Mouse (Mus musculus): Measurements from ENCODE around the gene Klk1b8. TPM values are rescaled to one million over a fixed set of nuclear protein-coding genes. Genes with fewer than 3 reads are reported as not detected.

The Klk1b8 gene
- not detected in 2 replicates for polyA plus RNA-seq (2015; fragmentation: Nextera tagmentation; extraction: Ambion mirVana)

DNA sequence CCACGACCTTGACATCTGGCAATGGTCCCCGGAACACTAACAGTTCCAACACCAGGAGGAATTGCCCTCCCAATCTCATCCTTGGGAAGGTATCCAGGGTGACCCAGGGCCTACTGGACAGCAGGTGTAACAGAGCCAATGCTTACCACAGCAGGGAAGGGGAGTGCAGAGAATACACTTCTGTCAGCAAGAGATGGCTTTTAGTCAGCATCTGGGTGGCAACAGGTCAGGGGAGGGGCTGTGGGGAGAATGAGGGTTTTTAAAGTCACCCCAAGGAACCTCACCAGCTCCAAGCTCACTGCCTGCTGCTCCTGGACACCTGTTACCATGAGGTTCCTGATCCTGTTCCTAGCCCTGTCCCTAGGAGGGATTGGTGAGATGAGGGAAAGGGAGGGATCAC is at the start of gene Klk1b8:
Gene Klk1b8 (plus strand): TSS at position 301 of the 400 bp plus-strand sequence.
- Histone ChIP-seq H3K4me1 (no peaks in the 10 kb centered on the region), H3K9me3 (replicated peaks) (no peaks in the 10 kb centered on the region), H3K36me3 (no peaks in the 10 kb centered on the region), H3K9ac (replicated peaks) (no peak within 1 kb of the TSS), H3K4me2 (no peak within 1 kb of the TSS), H3K27ac (replicated peaks) (no peak within 1 kb of the TSS), H3K4me3 (replicated peaks) (no peak within 1 kb of the TSS), H3K27me3 (replicated peaks) (no peaks in the 10 kb centered on the region)
- no peak for ATAC-seq (ENCODE audit: low FRiP score)
- WGBS = 82% methylated on average over 2 of the region's 2 CpGs

DNA sequence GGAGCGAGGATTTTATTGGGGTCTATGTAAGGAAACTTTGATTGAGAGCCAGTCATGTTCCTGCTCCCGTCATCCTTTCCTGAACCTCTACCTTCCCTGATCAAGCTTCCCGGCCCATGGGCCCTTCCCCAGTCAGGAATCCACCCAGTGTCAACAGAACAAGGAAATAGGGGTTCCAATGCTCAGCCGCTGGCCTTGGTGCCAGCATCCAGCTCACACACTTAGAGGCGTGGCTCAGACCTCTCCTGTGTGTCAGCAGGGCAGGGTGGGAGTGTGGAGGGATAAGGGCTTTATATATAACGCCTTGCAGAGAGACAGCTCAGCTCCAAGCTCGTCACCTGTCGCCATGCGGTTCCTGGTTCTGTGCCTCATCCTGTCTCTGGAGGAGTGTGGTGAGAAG is 35.6 kb upstream of the Klk1b8 start:
- no peak overlapping the region for H3K4me2 ChIP-seq
- no peaks in the 10 kb centered on the region for H3K9me3 ChIP-seq (replicated peaks)
- WGBS = 79% methylated on average over 9 of the region's 9 CpGs
- H3K27me3 ChIP-seq (replicated peaks) = no peaks in the 10 kb centered on the region
- no peaks in the 10 kb centered on the region for H3K4me1 ChIP-seq
- H3K4me3 ChIP-seq (replicated peaks) = no peak overlapping the region
- H3K27ac ChIP-seq (replicated peaks) = no peak overlapping the region
- ATAC-seq (ENCODE audit: low FRiP score) = no peak
- H3K36me3 ChIP-seq = no peaks in the 10 kb centered on the region
- H3K9ac ChIP-seq (replicated peaks) = no peak overlapping the region

DNA sequence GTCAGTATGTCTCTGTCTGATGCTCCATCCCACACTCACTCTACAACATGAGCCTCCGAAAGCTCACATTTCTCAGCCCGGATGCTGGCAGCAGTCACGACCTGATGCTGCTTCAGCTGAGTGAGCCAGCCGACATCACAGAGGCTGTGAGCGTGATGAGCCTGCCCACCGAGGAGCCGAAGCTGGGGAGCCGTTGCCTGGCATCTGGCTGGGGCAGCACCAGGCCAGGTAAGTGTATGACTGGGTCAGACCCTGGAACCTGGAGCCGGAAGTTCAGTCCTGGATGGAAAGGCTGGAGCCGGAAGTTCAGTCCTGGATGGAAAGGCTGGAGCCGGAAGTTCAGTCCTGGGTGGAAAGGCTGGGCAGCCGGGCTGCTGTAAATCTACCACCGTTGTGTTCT is 32.0 kb upstream of the Klk1b8 start:
- no peak overlapping the region for H3K9ac ChIP-seq (replicated peaks)
- no peak overlapping the region for H3K4me2 ChIP-seq
- no peaks in the 10 kb centered on the region for H3K9me3 ChIP-seq (replicated peaks)
- H3K27ac ChIP-seq (replicated peaks) = no peak overlapping the region
- WGBS = 89% methylated on average over 13 of the region's 13 CpGs
- H3K27me3 ChIP-seq (replicated peaks) = no peaks in the 10 kb centered on the region
- H3K4me1 ChIP-seq = no peaks in the 10 kb centered on the region
- H3K36me3 ChIP-seq = no peaks in the 10 kb centered on the region
- no peak overlapping the region for H3K4me3 ChIP-seq (replicated peaks)
- ATAC-seq (ENCODE audit: low FRiP score) = no peak

DNA sequence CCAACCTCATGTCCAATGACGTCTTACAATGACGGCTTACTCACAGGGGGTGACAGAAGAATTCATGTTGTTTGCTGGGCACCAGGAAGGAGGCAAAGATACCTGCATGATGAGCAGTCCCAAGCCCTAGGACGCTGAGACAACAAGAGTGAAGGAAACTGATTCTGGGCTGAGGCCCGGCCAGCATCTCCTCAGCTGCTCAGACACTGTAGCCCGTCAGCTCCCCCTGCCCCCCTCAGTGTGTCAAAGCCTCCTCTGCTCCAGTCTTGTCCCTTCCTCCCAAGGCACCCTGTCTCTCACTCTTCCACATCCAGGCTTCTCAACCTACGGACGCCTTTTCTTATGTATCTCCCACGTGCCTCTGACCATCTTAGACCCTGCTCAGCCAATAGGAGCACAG is 31.6 kb upstream of the Klk1b8 start:
- H3K4me3 ChIP-seq (replicated peaks) = no peak overlapping the region
- H3K36me3 ChIP-seq = no peaks in the 10 kb centered on the region
- H3K9me3 ChIP-seq (replicated peaks) = no peaks in the 10 kb centered on the region
- no peak for ATAC-seq (ENCODE audit: low FRiP score)
- H3K27ac ChIP-seq (replicated peaks) = no peak overlapping the region
- H3K4me1 ChIP-seq = no peaks in the 10 kb centered on the region
- no peak overlapping the region for H3K9ac ChIP-seq (replicated peaks)
- no peaks in the 10 kb centered on the region for H3K27me3 ChIP-seq (replicated peaks)
- WGBS = 81% methylated on average over 8 of the region's 8 CpGs
- H3K4me2 ChIP-seq = no peak overlapping the region

DNA sequence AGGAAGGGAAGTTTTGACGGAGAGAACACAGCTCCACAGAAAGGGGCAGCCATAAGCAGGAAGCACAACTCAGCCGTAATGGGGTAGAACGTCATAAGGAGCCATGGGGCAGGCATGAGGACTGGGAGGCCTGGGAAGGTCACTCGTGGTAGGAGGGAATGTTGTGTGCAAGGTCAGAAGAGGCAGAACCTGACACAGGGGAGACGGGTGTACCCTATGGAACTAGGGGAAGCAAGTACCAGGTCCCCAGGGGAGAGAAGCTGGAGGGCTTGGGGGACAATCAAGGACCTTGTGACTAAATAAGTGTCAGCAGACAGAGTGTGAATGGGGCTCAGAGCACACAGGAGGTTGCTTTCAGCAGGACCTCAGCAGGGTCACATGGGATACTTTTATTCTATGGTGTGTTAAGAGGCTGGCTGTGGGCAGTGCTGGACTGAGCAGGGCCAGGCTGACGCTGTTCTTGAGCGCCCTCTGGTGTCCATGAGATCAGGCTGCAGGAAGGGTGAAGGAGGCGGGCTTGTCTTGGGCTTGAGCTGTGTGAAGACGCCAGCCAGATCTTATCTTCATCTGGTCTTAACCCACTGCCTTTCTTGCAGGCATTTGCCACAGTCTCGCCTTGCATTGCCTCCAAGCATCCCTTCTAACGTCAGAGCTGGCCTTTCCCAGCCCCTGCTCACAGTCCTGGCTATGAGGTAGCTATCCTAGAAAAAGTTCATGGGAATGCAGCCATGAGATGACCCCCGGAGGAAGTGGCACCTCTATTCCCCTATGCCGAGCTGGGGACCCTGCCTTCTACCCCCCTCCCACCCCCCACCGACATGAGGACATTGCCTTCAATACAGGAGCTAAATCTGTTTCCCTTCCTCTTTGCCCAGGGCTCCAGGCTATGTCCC is 30.7 kb upstream of the Klk1b8 start:
- no peak overlapping the region for H3K4me3 ChIP-seq (replicated peaks)
- H3K27ac ChIP-seq (replicated peaks) = no peak overlapping the region
- H3K9me3 ChIP-seq (replicated peaks) = no peaks in the 10 kb centered on the region
- H3K4me1 ChIP-seq = no peaks in the 10 kb centered on the region
- 34% methylated on average over 14 of the region's 14 CpGs for WGBS
- ATAC-seq (ENCODE audit: low FRiP score) = peak; percentile 92
- no peak overlapping the region for H3K4me2 ChIP-seq
- no peak overlapping the region for H3K9ac ChIP-seq (replicated peaks)
- H3K36me3 ChIP-seq = no peaks in the 10 kb centered on the region
- H3K27me3 ChIP-seq (replicated peaks) = no peaks in the 10 kb centered on the region

DNA sequence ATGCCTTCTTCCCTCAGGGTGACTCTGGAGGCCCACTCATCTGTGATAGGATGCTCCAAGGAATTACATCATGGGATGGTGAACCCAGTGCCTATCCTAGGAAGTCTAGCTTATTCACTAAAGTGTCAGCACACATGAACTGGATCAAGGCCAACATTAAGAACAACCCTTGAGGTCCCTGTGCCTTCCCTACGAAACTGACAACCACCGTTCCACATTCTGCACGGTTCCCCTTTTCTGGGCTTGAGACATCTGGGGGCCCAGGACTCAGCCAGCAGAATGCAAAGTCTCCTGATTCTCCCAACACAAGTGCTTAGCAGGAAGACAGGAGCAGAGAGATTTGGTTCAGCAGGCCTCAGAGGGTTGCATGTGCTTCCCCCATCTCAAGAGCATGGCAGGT is 29.9 kb upstream of the Klk1b8 start:
- 92% methylated on average over 3 of the region's 3 CpGs for WGBS
- Histone ChIP-seq H3K4me1 (no peaks in the 10 kb centered on the region), H3K36me3 (no peaks in the 10 kb centered on the region), H3K4me3 (replicated peaks) (no peak overlapping the region), H3K9me3 (replicated peaks) (no peaks in the 10 kb centered on the region), H3K27me3 (replicated peaks) (no peaks in the 10 kb centered on the region), H3K27ac (replicated peaks) (no peak overlapping the region), H3K9ac (replicated peaks) (no peak overlapping the region), H3K4me2 (no peak overlapping the region)
- ATAC-seq (ENCODE audit: low FRiP score) = no peak

DNA sequence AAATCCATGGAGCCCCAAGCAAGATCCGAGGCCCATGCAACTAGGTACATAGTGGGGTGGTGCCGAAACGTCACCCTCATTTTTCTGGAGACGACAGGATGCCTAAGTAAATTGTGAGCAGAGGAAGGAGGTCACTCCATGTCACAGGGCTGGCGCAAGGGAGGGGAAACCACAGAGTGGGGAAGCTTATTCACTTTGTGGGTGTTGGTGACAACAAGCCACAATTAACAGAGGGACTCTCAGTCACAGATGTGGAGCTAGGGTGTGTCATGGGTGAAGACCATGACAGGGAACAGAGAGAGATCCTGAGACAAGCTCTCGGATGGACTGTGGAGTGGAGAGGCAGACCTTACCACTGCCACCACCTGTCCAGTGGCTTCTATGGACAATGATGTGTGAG is 29.4 kb upstream of the Klk1b8 start:
- 86% methylated on average over 6 of the region's 6 CpGs for WGBS
- Histone ChIP-seq H3K4me3 (replicated peaks) (no peak overlapping the region), H3K36me3 (no peaks in the 10 kb centered on the region), H3K4me2 (no peak overlapping the region), H3K4me1 (no peaks in the 10 kb centered on the region), H3K9ac (replicated peaks) (no peak overlapping the region), H3K9me3 (replicated peaks) (no peaks in the 10 kb centered on the region), H3K27ac (replicated peaks) (no peak overlapping the region), H3K27me3 (replicated peaks) (no peaks in the 10 kb centered on the region)
- no peak for ATAC-seq (ENCODE audit: low FRiP score)

DNA sequence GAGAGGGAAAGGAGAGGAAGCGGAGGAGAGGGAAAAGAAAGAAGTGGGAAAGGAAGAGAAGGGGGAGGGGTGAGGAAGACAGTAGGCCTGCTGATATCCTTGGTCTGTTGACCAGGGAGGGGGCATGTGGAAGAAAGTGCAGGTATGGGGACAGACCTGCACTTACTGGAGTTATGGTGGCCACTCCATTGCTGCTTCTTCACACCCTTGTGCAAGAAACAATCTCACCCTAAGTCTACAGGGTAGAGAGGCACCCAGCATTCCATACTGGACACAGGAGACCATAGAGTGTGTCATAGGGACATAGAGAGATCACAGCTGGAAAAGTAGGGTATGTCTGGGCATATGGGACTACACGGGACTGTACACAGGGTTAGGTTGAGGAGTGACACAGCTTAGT is 28.5 kb upstream of the Klk1b8 start:
- Histone ChIP-seq H3K9me3 (replicated peaks) (no peaks in the 10 kb centered on the region), H3K4me1 (no peaks in the 10 kb centered on the region), H3K36me3 (no peaks in the 10 kb centered on the region), H3K4me2 (no peak overlapping the region), H3K27me3 (replicated peaks) (no peaks in the 10 kb centered on the region), H3K9ac (replicated peaks) (no peak overlapping the region), H3K27ac (replicated peaks) (no peak overlapping the region), H3K4me3 (replicated peaks) (no peak overlapping the region)
- no peak for ATAC-seq (ENCODE audit: low FRiP score)
- 82% methylated on average over 2 of the region's 2 CpGs for WGBS

DNA sequence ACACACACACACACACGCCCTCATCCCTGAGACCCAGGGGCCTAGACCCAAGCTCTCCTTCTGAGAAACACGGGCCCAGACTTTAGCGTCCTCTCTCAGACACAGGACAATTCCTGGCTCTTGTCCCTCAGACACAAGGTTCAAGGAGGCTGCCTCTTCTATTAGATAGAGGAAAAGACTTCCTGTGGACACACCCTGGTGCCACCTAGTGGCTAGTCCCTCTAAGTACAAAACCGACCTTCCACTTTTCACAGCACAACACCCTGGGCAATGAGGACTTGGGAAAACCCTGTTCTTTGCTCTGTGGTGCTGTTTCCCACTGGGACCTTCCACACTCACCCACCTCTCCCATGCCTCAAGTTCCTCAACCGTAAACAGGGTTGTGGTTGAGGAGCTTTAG is 24.5 kb upstream of the Klk1b8 start:
- no peak overlapping the region for H3K27ac ChIP-seq (replicated peaks)
- H3K9ac ChIP-seq (replicated peaks) = no peak overlapping the region
- no peaks in the 10 kb centered on the region for H3K4me1 ChIP-seq
- no peak for ATAC-seq (ENCODE audit: low FRiP score)
- H3K4me3 ChIP-seq (replicated peaks) = no peak overlapping the region
- H3K9me3 ChIP-seq (replicated peaks) = no peaks in the 10 kb centered on the region
- no peak overlapping the region for H3K4me2 ChIP-seq
- WGBS = 63% methylated on average over 5 of the region's 5 CpGs
- H3K36me3 ChIP-seq = no peaks in the 10 kb centered on the region
- no peaks in the 10 kb centered on the region for H3K27me3 ChIP-seq (replicated peaks)

DNA sequence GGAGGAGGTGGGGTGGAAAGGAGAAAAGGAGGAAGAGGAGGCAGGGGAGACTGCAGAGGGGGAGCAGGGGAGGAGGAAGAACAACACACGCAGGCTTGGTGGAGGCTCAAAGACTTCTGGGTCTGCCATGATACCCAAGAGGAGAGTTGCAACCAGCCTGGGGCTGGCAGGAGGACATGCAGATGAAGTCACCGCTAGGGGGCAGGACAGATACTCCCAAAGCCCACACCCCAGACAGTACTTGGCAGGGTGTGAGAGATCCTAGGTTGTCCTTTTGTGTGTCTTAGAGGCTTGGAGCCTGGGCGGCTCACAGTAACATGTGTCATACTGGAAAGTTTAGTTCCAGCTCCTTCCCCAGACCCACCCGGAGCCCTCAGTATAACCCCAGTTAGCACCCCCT is 21.9 kb upstream of the Klk1b8 start:
- Histone ChIP-seq H3K4me3 (replicated peaks) (no peak overlapping the region), H3K9me3 (replicated peaks) (no peaks in the 10 kb centered on the region), H3K27ac (replicated peaks) (no peak overlapping the region), H3K27me3 (replicated peaks) (no peaks in the 10 kb centered on the region), H3K4me1 (no peaks in the 10 kb centered on the region), H3K9ac (replicated peaks) (no peak overlapping the region), H3K4me2 (no peak overlapping the region), H3K36me3 (no peaks in the 10 kb centered on the region)
- 56% methylated on average over 4 of the region's 4 CpGs for WGBS
- no peak for ATAC-seq (ENCODE audit: low FRiP score)

DNA sequence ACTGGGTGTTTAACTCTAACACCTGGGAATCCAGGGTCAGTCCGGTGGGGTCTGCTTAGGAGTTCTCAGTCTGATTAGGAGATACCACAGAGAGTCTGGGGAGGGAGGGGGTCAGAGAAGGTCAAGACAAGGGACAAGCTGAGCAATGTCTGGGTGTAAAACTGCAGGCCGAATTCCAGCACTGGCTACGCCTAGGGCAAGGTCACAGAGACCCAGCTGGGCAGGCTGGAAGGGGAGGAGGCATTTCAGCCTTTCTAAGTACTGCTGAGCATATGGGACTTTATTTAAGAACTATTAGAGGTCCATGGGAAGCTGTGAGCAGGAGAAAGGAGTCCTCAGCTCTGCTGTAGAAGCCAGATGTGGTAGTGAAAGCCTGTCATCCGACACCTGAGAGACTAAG is 18.1 kb upstream of the Klk1b8 start:
- H3K9me3 ChIP-seq (replicated peaks) = no peaks in the 10 kb centered on the region
- ATAC-seq (ENCODE audit: low FRiP score) = no peak

DNA sequence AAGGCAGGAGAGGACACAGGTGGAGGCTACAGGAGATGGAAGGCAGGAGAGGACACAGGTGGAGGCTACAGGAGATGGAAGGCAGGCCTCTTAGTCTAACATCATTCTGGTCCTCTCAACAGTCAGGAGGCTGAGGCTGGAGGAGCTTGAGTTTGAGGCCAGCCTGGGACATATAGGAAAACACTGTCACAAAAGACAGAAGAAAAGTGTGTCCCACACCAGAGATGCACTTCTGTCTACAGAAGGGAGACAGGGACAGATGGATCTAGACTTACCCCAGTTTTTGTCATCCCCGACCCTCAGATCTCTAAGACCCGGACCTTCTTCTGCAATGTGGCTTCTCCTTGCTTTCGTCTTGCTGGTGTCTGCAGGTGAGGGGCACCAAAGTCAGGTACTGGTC is 17.0 kb upstream of the Klk1b8 start, which contains the start of gene Klk15:
Gene Klk15 (plus strand): TSS at position 301 of the 400 bp plus-strand sequence.
- no peak for ATAC-seq (ENCODE audit: low FRiP score)
- Histone ChIP-seq H3K9ac (replicated peaks) (no peak within 1 kb of the TSS), H3K4me3 (replicated peaks) (no peak within 1 kb of the TSS), H3K4me1 (no peaks in the 10 kb centered on the region), H3K4me2 (no peak within 1 kb of the TSS), H3K27ac (replicated peaks) (no peak within 1 kb of the TSS), H3K27me3 (replicated peaks) (no peaks in the 10 kb centered on the region), H3K9me3 (replicated peaks) (no peaks in the 10 kb centered on the region), H3K36me3 (no peaks in the 10 kb centered on the region)
- WGBS = 94% methylated on average over 3 of the region's 3 CpGs

More for the DNA sequence above, 18.1 kb upstream of the Klk1b8 start:
- Histone ChIP-seq H3K4me2 (no peak overlapping the region), H3K36me3 (no peaks in the 10 kb centered on the region), H3K27ac (replicated peaks) (no peak overlapping the region), H3K27me3 (replicated peaks) (no peaks in the 10 kb centered on the region), H3K4me1 (no peaks in the 10 kb centered on the region), H3K9ac (replicated peaks) (no peak overlapping the region), H3K4me3 (replicated peaks) (no peak overlapping the region)
- WGBS = 83% methylated on average over 4 of the region's 4 CpGs

Measured in neural tube, embryonic 15.5 days (tissue).